In genomic region chrX:86191614-86192419, GRCm38 (mm10) we compare ENCODE assay signal across 9 mouse cellular contexts. TPM values are rescaled to one million over a fixed set of nuclear protein-coding genes. Genes with fewer than 3 reads are reported as not detected.
DNase-seq lines count a peak whose midpoint lies in the region; ATAC-seq lines count a peak whose summit lies in the region.
"Had no signal": no experiment of that assay in that cellular context is flagged by ENCODE, and none has a peak within 500 bp of the region (broad histone marks: within the 10 kb centered on the region; RNA-seq: fewer than 3 reads in every experiment).

Gene Nr0b1 (plus strand): TSS chrX:86191764.

- peak within 1 kb of the TSS; percentile 68 for H3K4me2 ChIP-seq in embryonic facial prominence, embryonic 13.5 days
- peak within 1 kb of the TSS; percentile 75 for H3K4me2 ChIP-seq in limb, embryonic 13.5 days (replicated peaks)
- peak within 1 kb of the TSS; percentile 58 for H3K4me2 ChIP-seq in stomach, embryonic 15.5 days

- H3K27me3 ChIP-seq in embryonic facial prominence, embryonic 13.5 days = peaks cover 48% of the 10 kb centered on the region
- peaks cover 40% of the 10 kb centered on the region for H3K27me3 ChIP-seq in limb, embryonic 13.5 days
- peaks cover 11% of the 10 kb centered on the region for H3K27me3 ChIP-seq in stomach, embryonic 15.5 days (replicated peaks)

- H3K4me1 ChIP-seq in embryonic facial prominence, embryonic 13.5 days = no peaks in the 10 kb centered on the region
- H3K4me1 ChIP-seq in limb, embryonic 13.5 days = 0 out of 2 replicates have a peak, but pooled peaks cover 4% of the 10 kb centered on the region
- no peaks in the 10 kb centered on the region for H3K4me1 ChIP-seq in stomach, embryonic 15.5 days

- H3K36me3 ChIP-seq in embryonic facial prominence, embryonic 13.5 days = no peaks in the 10 kb centered on the region
- H3K36me3 ChIP-seq in limb, embryonic 13.5 days = no peaks in the 10 kb centered on the region
- no peaks in the 10 kb centered on the region for H3K36me3 ChIP-seq in stomach, embryonic 15.5 days

- H3K9ac ChIP-seq in embryonic facial prominence, embryonic 13.5 days = peak within 1 kb of the TSS; percentile 32; the same call in 1 of the 2 replicates
- 0 out of 2 replicates have a peak within 1 kb of the TSS, but pooled peaks have one; percentile 4 for H3K9ac ChIP-seq in limb, embryonic 13.5 days
- no peak within 1 kb of the TSS for H3K9ac ChIP-seq in stomach, embryonic 15.5 days

- ATAC-seq in embryonic facial prominence, embryonic 13.5 days (ENCODE audit: insufficient number of reproducible peaks, insufficient read depth, low FRiP score, low TSS enrichment, low read depth) = peak; percentile 32
- ATAC-seq in limb, embryonic 13.5 days (ENCODE audit: low FRiP score, low read depth) = no peak
- ATAC-seq in stomach, embryonic 15.5 days (ENCODE audit: insufficient read depth, low FRiP score, low read depth) = no peak

- no peaks in the 10 kb centered on the region for H3K9me3 ChIP-seq in embryonic facial prominence, embryonic 13.5 days
- H3K9me3 ChIP-seq in limb, embryonic 13.5 days = no peaks in the 10 kb centered on the region
- no peaks in the 10 kb centered on the region for H3K9me3 ChIP-seq in stomach, embryonic 15.5 days

- DNase-seq in frontal cortex, postnatal 36 days (ENCODE audit: low spot score in 2 of 2) = peak; percentile 1
- no peak for DNase-seq in frontal cortex, postnatal 14 days (ENCODE audit: low spot score in 2 of 2)
- peak; percentile 0 for DNase-seq in 3134 (ENCODE audit: extremely low read depth, insufficient read length, low spot score)
- no peak for DNase-seq in cerebellum, adult 8-10 months
- DNase-seq in gastrocnemius, postnatal 36 days = no peak

- 18% methylated on average over 53 of the region's 53 CpGs for WGBS in embryonic facial prominence, embryonic 13.5 days
- WGBS in limb, embryonic 13.5 days = 21% methylated on average over 49 of the region's 53 CpGs
- WGBS in stomach, embryonic 15.5 days = 20% methylated on average over 50 of the region's 53 CpGs

- peak within 1 kb of the TSS; percentile 38 for H3K4me3 ChIP-seq in embryonic facial prominence, embryonic 13.5 days
- peak within 1 kb of the TSS; percentile 41 for H3K4me3 ChIP-seq in limb, embryonic 13.5 days
- peak within 1 kb of the TSS; percentile 25 for H3K4me3 ChIP-seq in stomach, embryonic 15.5 days (replicated peaks)

- no peak within 1 kb of the TSS for H3K27ac ChIP-seq in embryonic facial prominence, embryonic 13.5 days
- H3K27ac ChIP-seq in limb, embryonic 13.5 days = no peak within 1 kb of the TSS
- H3K27ac ChIP-seq in stomach, embryonic 15.5 days = no peak within 1 kb of the TSS

- intact Hi-C loops in gastrocnemius, postnatal 36 days (cut with DNase I) = no loop called here

RNA-seq across cellular contexts. Expression of gene Nr0b1, which starts in this region (rescaled TPM):
- not detected in 2 replicates for polyA plus RNA-seq in embryonic facial prominence, embryonic 13.5 days (2015; fragmentation: Nextera tagmentation; extraction: Ambion mirVana)
- 0.17 and 0.20 TPM in 2 replicates for polyA plus RNA-seq in limb, embryonic 13.5 days (2015; fragmentation: Nextera tagmentation; extraction: Ambion mirVana)
- 0.28 and 0.53 TPM in 2 replicates for polyA plus RNA-seq in stomach, embryonic 15.5 days (2015; fragmentation: Nextera tagmentation; extraction: Ambion mirVana)
- not detected for total RNA-seq in gastrocnemius, postnatal 36 days (2021)
- polyA plus RNA-seq: C2C12 had no signal

Comparison
In these comparisons a context has a peak if more than half of its experiments do, and no peak if none do; other contexts are left out.
1. DNase-seq: peak in frontal cortex, postnatal 36 days (2 of 2) and 3134 (single experiment); none in frontal cortex, postnatal 14 days (0 of 2), cerebellum, adult 8-10 months (single experiment) and gastrocnemius, postnatal 36 days (0 of 2).
2. Peak in ATAC-seq, H3K4me3 ChIP-seq, H3K9ac ChIP-seq and H3K4me2 ChIP-seq in embryonic facial prominence, embryonic 13.5 days; RNA of the gene not detected or under 1 TPM.
3. Peak in every context shown above with its lines, with median percentiles within 50 percentile points of each other: H3K4me2 ChIP-seq and H3K4me3 ChIP-seq.